Mouse (Mus musculus) frontal cortex, postnatal 25 days (tissue): ENCODE measurements around the gene AU018091.
"Not testable (repeated sequence)": the region's sequence is repeated elsewhere in the genome, so short reads cannot be mapped to it uniquely, and the experiment has no call there.

Source experiments
- DNase-seq, 2 experiments: peaks; one replicate each; pipeline ENCODE4 v3.0.0; 2022; ENCODE audit warnings: low spot score in 2 of 2

Gene AU018091

DNA sequence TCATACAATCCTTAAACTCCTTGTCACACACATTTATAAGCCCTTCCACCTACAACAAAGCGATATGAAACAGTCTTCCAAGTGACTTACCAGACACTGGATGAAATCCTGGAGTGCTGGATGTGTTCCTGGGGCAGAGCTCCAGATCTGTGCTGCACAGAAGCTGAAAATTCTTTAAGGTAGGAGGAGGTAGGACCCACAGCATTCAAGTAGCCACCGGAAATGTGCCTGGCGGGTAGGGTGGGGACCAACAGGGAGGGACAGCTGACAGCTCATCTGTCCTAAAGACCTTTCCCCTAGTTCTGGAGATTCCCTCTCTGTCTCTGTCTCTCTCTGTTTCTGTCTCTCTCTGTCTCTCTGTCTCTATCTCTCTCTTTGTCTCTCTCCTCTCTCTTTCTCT lies at the start of gene AU018091:
Gene AU018091 (minus strand): TSS at position 279 of the 400 bp plus-strand sequence.
- DNase-seq = no peak

DNA sequence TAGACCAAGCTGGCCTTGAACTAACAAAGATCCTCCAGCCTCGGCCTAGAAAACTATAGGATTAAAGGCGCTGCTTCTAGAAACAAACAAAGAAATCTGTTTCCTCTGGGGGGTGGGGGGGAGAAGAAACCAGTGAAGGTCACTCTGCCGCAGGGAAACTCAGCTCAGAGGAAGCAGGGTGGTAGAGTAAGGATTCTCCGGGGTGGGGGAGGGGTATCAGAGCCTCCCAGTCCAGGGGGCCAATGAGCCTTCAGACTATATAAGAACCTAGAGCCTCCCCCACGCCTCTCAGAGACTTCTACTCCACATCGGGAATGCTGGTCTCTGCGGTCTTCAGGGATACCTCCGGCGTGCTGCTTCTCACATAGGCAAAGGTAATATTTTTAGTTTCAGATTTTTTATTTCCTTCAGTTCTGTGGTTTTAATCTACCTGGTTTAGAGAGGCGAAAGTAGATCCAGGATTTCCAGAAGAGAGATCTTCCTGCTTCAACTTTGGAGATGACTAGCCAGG lies 48.6 kb upstream of the AU018091 start:
- no peak for DNase-seq

DNA sequence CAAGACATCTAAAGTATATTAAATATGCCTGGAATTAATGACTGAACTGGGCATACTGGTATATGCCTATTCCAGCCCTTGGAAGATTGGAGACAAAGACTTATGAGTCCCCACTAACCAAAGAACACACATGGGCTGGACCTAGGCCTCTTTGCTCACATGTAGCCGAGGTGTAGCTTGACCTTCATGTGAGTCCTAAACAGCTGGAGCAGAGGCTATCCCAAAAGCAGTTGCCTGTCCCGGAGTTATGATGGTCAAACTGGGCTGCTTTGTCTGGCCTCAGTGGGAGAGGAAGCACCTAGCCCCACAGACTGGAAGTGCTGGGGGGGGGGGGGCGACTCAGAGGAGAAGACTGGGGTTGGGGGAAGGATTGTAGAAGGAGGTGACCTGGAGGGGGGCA lies 47.3 kb upstream of the AU018091 start:
- DNase-seq = no peak

DNA sequence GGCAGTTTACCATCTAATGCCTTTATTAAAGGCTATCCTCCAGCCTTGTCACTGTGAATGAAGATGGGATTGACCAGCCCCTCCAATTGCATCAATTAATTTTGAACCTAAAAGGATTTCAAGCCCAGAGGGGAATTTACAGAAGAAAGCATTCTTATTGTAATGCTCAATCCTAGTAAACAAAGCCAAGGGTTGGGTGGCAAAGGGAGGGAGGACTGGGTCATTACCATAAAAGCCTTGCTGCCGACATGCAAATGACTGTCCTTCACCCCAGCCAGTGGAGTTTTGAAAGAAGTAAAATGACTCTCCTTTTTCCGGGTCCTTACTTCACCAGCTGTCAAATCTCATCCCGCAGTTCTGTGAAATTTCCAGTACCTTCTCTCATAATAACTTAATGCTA lies 44.6 kb upstream of the AU018091 start:
- DNase-seq = no peak

DNA sequence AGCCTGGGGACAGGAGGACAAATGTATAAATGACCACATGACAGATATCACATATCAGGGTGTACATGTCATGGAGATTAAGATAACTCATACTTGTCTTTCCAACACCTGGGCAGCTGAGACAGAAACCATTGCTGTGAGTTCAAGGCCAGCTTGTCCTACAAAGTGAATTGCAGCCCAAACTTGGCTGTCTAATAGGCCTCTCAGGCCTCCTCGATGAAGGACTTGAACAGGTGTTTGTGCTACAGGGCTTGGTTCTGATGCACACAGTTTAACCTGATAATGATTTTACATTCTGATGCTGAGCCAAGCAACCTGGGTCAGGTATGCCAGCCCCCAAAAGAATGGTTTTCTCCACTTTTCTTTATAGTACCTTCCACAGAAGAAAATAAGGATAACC lies 44.2 kb upstream of the AU018091 start:
- DNase-seq = no peak

DNA sequence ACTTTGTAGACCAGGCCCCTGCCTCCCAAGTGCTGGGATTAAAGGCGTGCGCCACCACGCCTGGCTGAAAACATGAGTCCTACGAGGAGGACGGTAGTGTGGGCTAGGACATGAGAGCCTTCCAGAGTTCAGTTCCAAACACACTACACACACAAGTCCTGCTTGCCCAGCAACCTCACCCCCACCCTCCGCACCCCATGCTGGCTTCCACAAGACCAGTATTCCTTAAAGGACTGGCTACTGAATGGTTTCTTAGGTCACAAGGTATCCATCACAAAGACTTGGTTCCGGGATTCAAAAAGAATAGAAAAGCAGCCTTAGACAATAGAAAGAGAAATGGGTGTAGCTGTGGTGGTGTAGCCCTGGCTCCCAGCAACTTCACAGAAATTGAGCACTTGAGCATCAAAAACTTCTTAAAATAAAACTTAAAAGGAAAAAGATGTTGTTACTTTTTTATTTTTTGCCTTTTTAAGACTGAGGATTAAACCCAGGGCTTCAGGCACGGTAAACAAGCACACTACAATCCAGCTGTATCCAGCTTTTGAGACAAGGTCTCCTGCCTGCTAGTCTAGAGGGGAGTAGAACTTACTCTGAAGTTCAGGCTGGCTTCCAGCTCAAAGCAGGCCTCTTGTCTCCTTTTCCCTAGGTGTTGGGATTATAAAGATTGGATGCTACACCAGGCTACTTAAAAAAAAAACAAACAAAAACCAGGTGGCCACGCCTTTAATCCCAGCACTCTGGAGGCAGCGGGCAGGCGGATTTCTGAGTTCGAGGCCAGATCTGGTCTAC lies 43.2 kb upstream of the AU018091 start:
- DNase-seq = no peak

DNA sequence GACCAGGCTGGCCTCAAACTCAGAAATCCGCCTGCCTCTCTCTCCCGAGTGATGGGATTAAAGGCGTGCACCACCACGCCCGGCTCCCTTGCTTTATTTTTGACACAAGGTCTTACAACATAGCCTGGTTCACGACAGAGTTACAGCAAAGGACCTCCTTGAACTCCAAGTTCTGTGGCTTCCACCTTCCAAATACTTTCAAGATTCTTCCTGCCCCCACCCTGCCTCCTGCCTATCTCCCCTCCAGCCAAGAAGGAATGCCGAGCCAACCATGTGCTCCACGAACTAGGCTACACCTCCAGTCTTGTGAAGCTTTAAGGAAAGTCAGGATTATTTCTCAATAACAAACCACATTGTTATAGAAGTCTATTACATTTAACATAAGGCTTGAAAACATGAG lies 42.5 kb upstream of the AU018091 start:
- no peak for DNase-seq

DNA sequence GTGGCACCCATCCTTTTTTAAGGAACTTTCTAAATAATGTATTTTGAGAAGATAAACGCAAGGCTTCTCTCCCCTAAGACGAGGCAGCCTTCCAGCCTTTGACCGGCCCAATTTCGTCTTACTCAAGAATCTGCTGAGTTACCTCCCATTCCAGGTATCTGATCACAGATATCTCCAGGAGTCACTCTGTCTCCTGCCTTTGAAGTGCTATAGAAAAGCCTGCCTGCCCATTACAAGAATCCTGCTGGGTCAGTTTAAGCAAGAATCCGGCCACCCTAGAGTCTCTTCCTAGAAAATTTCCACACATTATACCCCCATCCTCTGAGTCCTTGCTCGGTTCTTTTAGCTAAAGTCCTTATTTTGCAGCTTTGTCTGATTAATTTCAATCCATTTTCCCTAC lies 41.6 kb upstream of the AU018091 start:
- DNase-seq = no peak

DNA sequence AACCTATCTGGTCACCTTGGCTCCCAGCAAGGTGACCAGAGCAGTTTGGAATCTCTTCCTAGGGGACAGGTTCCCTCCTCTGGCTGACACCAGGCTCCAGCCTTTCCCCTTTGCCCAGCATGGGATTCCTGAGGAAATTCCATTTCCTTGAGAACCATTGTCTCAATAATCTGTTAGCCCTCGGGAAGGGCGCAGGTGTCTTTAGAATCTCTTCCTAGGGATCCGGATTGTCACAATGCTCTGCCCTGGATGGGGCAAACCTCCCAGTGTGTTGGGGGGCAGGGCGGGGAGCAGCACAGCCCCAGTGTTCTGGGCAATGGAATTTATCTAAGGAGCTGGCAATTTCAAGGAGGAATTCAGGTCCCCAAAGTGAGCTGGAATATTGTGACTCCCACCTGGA lies 37.5 kb upstream of the AU018091 start:
- no peak for DNase-seq

DNA sequence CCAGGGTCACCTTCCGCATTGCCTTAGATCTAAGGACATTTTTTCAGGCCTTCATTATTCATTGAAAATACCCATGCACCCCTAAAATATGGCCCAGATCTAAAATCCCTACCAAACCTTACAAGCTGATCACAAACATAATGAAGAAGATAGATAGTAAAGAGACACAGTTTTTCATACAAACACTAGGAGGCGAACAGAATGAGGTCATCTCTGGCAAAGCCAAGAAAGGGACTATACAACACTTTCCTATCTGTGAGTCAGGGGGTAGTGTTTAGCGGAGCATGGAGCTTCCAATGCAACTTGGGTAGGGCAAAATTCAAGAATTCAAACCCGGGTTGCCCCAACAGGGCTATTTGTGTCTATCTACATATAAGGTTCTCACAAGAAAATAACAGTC lies 35.6 kb upstream of the AU018091 start:
- no peak for DNase-seq

DNA sequence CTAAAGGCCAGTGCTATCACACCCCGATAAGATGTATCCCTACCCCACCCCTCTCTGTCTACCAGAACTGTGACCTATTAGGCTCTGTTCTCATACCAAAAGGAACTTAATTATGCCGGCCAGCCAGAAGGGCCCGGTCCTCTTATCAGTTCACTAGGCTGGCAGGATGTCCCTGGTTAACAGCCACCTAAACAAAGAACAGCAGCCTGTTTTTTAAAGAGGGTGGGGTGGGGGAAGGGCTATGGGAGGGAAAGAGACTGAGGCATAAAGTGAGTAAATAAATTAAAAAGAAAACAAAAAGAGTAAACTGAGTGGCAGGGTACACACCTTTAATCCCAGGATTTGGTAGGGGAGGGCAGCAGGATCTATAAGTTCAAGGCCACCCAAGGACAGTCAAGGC lies 34.9 kb upstream of the AU018091 start:
- no peak for DNase-seq

DNA sequence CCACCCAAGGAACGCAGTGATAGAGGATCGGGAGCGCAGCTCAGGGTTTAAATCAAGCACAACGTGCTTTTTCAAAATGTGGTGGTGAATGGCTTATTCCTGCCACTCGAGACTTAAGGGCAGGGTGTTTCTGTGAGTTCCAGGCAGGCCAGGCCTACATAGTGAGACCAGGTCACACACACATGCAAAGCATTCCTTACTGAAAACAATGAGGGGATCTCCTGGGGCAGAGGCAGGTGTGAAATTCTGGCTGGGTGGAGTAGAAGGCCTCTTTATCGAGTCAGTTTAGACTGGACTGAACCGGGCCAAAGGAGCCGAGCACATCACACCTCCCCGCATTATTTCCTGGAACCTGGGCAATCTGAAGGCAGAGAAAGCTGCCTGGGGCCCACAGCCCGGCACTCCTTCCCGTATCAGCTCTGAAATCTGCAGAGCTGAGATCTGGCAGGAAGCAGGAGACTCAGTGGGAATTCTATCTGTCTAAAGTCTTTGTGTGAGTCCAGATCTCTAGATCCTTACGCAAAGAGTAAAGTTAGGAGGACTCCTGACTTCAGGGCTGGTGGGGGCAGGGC lies 32.2 kb upstream of the AU018091 start:
- DNase-seq = no peak

DNA sequence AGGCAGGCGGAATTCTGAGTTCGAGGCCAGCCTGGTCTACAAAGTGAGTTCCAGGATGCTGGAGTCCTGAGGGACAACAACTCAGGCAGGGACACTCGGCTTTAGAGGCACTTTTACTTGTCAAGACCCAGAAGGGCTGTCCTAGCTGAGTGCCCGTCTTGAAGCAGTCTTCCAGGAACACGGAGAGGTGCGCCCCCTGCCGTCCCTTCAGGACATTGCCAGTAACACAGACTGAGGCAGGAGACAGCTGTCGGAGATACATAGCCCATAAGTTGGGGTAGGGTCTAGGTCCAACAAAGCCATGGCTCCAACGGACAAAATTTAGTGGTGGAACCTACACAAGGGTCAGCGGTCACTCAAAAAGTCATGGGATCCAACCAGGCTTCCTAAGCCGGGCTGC lies 29.9 kb upstream of the AU018091 start:
- DNase-seq = no peak

DNA sequence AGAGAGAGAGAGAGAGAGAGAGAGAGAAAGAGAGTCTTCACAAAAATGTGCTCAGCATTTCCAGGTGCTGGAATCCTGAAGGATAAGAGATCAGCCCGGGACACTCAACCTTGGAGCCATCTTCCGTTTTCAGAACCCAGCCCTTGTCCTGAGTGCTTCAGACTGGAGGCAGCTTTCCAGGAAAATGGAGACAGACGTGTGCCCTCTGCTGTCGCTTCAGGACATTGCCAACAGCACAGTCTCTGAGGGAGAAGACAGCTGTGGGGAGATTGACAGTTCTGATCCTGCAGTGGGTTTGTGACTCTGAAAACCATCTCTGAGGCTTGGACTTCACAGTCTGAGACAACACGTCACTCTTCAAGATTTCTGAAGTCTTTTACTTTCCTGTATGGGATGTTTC lies 26.8 kb upstream of the AU018091 start:
- no peak for DNase-seq

DNA sequence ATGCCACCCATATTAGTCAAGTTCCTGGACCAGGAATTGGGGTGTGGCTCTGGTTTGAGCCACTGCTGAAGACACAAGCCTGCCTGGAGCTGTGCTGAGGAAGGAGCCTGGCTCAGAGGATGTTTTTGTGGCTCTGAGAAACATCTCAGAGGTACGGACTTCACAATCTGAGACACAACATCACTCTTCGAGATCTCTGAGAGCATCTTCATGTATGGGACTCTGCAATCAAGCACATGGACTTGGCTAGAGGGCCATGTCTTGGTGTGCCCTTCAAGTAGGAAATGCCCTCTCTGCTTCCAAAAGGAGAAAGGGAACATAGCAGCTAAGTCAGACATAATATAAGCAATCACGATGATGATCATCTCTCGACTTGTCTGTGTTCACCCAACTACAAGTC lies 25.5 kb upstream of the AU018091 start:
- no peak for DNase-seq

DNA sequence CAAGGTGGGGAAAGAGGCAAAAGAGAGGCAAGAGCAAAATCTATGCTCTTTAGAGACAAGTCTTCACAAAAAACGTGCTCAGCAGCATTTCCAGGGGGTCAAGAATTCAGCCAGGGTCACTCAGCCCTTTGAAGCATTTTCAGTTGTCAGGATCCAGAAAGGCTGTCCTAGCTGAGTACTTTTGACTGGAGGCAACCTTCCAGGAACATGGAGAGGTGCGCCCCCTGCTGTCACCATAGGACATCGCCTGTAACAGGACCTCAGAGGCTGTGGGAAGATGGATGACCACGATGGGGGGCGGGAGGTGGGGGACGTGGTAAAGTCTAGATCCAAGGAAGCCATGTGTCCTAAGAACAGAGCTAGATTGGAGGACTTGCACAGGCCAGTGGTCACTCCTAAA lies 24.9 kb upstream of the AU018091 start:
- DNase-seq = peak; percentile 25 to 32

DNA sequence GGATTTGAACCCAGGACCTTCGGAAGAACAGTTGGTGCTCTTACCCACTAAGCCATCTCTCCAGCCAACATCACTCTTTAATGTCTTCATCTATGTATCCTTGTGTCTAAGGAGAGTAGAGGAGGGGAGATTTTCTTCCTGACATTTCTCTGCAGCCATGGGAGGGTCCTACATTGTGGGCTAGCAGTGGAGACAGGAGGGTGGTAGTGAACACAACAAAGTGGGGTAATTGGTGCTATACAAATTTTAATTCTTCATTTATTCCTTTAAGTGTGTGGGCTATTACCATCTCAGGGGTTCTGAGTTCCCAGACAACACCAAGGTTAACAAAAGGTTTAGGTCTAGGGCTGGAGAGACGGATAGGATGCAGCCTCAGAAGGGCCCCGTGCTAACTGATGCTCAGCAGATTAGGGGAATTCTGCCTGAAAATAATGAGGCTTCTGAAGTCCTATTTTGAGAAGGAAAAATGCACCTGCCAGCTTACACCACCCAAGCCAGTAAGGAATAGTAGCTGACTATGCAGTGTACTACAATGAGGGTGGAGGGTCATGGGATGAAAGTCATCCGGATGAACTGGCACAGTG lies 24.1 kb upstream of the AU018091 start:
- no peak for DNase-seq

DNA sequence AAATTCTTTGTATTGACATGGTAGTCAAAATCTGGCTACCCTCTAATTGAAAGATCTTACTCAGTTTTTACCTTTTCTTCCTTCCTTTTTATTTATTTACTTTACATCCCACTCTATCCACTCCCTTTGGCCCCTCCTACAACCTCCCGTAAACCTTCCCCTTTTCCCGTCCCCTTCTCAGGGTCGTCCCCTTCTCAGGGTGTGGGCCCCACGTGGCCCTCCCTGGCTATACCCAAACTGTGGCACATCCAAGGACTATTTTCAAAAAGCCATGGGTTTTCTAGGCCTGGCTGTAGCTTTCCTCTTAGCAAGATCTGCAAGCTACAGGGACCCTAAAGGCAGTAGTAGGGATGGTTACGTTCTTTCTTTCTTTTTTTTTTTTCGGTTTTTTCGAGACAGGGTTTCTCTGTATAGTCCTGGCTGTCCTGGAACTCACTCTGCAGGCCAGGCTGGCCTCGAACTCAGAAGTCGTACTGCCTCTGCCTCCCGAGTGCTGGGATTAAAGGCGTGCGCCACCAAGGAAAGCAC lies 23.0 kb upstream of the AU018091 start:
- no peak for DNase-seq

DNA sequence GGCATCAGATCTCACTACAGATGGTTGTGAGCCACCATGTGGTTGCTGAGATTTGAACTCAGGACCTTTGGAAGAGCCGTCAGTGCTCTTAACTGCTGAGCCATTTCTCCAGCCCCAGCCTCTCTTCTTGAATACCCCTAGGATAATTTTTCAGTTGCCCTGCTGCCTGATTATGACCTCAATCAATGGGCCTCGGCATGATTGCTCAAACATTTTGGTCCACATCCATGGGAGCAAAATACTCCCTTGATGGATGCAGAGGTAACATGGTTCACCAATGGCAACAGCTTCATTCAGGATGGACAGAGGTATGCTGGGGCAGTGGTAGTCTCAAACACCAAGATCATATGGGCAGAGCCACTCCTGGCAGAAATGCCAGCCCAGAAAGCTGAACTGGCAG lies 17.7 kb upstream of the AU018091 start:
- DNase-seq = not testable (repeated sequence)

DNA sequence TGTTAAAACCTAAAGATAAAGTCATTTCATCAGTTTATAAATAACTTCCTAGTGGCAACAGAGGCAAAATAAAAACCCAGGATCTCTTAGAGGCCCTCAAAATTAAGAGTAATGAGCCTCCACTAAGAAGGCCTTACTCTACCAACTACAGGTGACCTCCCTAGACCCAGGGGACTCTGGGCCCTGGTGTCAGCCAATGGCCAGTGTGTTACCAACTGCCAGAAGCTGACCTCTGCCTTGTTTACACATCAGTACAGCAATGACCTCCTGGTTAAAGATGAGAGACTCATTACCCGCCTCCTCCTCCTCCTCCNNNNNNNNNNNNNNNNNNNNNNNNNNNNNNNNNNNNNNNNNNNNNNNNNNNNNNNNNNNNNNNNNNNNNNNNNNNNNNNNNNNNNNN lies 17.1 kb upstream of the AU018091 start:
- no peak for DNase-seq

DNA sequence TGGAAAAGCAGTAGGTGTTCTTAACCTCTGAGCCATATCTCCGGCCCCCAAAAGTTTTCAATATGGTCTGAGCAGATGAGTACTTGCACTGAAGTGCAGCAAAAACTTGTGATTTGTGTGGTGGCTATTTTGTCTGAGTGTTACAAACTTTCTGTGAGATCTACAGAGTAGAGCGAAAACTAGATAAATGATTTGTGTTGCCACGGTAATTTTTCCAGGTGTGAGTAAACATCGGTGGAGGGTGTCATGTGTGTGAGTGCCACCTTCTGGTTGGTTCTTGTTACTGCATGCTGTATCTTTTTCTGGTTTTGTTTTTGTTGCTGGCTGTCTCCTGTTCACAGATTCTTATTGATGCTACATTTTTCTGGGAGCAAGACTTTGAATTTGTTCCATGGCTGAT lies 15.4 kb upstream of the AU018091 start:
- no peak for DNase-seq

DNA sequence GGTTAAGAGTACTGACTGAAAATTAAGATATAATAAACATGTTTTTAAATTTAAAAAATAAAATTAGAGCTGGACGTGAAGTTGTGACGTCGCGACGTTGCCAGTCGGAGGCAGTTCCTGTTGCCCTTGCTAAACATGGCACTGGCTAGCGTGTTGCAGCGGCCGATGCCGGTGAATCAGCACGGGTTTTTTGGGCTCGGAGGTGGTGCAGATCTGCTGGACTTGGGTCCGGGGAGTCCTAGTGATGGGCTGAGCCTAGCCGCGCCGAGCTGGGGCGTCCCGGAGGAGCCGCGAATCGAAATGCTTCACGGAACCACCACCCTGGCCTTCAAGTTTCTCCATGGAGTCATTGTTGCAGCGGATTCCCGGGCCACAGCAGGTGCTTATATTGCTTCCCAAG lies 12.0 kb upstream of the AU018091 start:
- not testable (repeated sequence) for DNase-seq

DNA sequence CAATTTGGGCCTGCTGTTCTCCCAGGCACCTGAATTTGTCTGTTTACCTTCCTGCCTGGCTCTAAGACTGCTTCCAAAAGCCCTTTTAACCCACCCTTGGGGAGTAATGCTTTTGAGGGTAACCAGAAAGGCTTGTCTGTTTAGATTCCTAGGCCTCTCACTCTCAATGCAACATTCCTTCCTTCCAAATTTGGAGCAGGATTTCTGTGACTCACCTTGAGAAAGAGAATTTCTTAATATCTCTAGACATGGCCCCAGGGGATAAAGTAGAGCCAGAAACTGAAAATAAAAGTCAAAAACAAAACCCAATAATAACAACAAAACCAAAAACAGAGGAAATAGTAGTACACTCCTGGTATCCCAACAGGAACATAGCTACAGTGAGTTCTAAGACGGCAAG lies 707 bp downstream of the AU018091 start:
- DNase-seq = no peak
